28 mouse cellular contexts compared by ENCODE assay signal in genomic region chr10:120192278-120192677, GRCm38 (mm10).
"Had no signal": no experiment of that assay in that cellular context is flagged by ENCODE, and none has a peak within 500 bp of the region (broad histone marks: within the 10 kb centered on the region; RNA-seq: fewer than 3 reads in every experiment).

No protein-coding gene starts in this region.

- H3K36me3 ChIP-seq: limb, embryonic 10.5 days; limb, embryonic 12.5 days; limb, embryonic 13.5 days; limb, embryonic 15.5 days; liver, embryonic 12.5 days; liver, embryonic 13.5 days; liver, embryonic 15.5 days; lung, embryonic 15.5 days; midbrain, embryonic 10.5 days; midbrain, embryonic 12.5 days; midbrain, embryonic 13.5 days; midbrain, embryonic 15.5 days; neural tube, embryonic 12.5 days had no signal

- H3K9ac ChIP-seq: limb, embryonic 12.5 days; limb, embryonic 13.5 days; limb, embryonic 15.5 days; liver, embryonic 12.5 days; liver, embryonic 13.5 days; liver, embryonic 14.5 days; liver, embryonic 15.5 days; liver, postnatal 0 days; lung, embryonic 14.5 days; lung, embryonic 15.5 days; midbrain, embryonic 12.5 days; midbrain, embryonic 13.5 days; midbrain, embryonic 15.5 days; neural tube, embryonic 12.5 days had no signal

- H3K9me3 ChIP-seq: limb, embryonic 10.5 days; limb, embryonic 12.5 days; limb, embryonic 13.5 days; limb, embryonic 15.5 days; liver, embryonic 12.5 days; liver, embryonic 13.5 days; liver, embryonic 15.5 days; lung, embryonic 15.5 days; megakaryocyte, embryonic 14.5 days; midbrain, embryonic 10.5 days; midbrain, embryonic 12.5 days; midbrain, embryonic 13.5 days; midbrain, embryonic 15.5 days; neural tube, embryonic 12.5 days had no signal

- H3K4me3 ChIP-seq: limb, embryonic 10.5 days; limb, embryonic 12.5 days; limb, embryonic 13.5 days; limb, embryonic 15.5 days; liver, embryonic 12.5 days; liver, embryonic 13.5 days; liver, embryonic 15.5 days; lung, embryonic 15.5 days; megakaryocyte, embryonic 14.5 days; midbrain, embryonic 10.5 days; midbrain, embryonic 12.5 days; midbrain, embryonic 13.5 days; midbrain, embryonic 15.5 days; myocyte; neural tube, embryonic 12.5 days had no signal

- H3K4me1 ChIP-seq: limb, embryonic 12.5 days; limb, embryonic 13.5 days; liver, embryonic 12.5 days; liver, embryonic 15.5 days; lung, embryonic 15.5 days; midbrain, embryonic 12.5 days; midbrain, embryonic 13.5 days; midbrain, embryonic 15.5 days; neural tube, embryonic 12.5 days had no signal

- DNase-seq: left cerebral cortex, postnatal 4 days; liver; liver, embryonic 13.5 days; liver, postnatal 0 days; lung, adult 18-20 months; lung, adult 2 months; lung, embryonic 14.5 days; lung, postnatal 10 days; lung, postnatal 14 days; lung, postnatal 36 days; lung, postnatal 4 days; midbrain, embryonic 14.5 days had no signal

- H3K27me3 ChIP-seq: limb, embryonic 12.5 days; limb, embryonic 13.5 days; limb, embryonic 15.5 days; liver, embryonic 12.5 days; liver, embryonic 13.5 days; liver, embryonic 15.5 days; lung, embryonic 15.5 days; megakaryocyte, embryonic 14.5 days; midbrain, embryonic 13.5 days; midbrain, embryonic 15.5 days had no signal

- H3K27ac ChIP-seq: limb, embryonic 10.5 days; limb, embryonic 12.5 days; limb, embryonic 13.5 days; limb, embryonic 15.5 days; liver, embryonic 12.5 days; liver, embryonic 13.5 days; liver, embryonic 14.5 days; liver, embryonic 15.5 days; lung, embryonic 15.5 days; macrophage; midbrain, embryonic 10.5 days; midbrain, embryonic 12.5 days; midbrain, embryonic 13.5 days; midbrain, embryonic 15.5 days; neural tube, embryonic 12.5 days had no signal
